Mouse (Mus musculus) heart, adult 8-10 months (tissue): ENCODE results near the gene Grin3a. TPM values are rescaled to one million over a fixed set of nuclear protein-coding genes. Genes with fewer than 3 reads are reported as not detected.
"Not testable (repeated sequence)": the region's sequence is repeated elsewhere in the genome, so short reads cannot be mapped to it uniquely, and the experiment has no call there.

Experiments
- DNase-seq: peaks from one replicate; pipeline ENCODE4 v3.0.0; 2022; ENCODE audit warnings: low spot score
- total RNA-seq, 4 experiments: library from RNA; stranded (reverse); gene quantifications; 2 replicates each; pipeline ENCODE4 v1.2.4; 2022

Grin3a gene
- total RNA-seq, 4 experiments from 2014 or later = 0.03 to 0.22 (median 0.14) TPM

DNA sequence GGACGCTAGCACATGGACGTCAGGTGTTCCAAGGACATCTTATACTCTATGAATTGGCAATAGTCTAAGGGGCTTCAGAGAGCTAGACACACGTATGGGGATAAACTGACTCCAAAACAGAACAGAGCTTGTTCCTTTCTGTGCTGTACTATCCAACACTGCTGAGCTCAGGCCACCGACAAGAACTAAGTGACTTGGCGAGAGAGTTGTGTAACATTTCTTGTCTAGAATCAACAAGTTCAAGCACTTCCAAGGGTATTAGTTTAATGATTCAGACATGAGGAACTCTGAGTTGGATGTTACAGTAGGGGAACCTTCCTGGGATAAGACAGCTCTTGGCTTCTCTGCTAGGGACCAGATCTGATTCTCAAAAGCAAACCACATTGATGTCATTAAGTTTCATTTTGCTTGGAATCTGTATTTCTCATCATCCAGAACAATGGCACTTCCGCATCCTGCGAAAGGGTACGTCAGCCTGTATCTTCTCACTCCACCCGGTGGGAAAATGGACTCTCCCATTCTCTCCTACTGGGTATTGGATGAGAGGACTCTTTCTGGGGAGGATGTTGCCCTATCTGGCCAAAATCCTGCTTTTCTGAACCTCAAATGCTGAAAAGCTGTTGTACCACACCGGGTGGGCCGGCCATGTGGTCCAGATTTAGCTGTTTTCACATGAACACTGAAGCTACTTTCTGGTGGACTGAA, 165.2 kb downstream of the Grin3a start:
- peak; percentile 12 for DNase-seq

- DNase-seq = no peak
These were observed 168.8 kb downstream of the Grin3a start for GRCm38 (mm10) chr4:49676790-49677189.

DNA sequence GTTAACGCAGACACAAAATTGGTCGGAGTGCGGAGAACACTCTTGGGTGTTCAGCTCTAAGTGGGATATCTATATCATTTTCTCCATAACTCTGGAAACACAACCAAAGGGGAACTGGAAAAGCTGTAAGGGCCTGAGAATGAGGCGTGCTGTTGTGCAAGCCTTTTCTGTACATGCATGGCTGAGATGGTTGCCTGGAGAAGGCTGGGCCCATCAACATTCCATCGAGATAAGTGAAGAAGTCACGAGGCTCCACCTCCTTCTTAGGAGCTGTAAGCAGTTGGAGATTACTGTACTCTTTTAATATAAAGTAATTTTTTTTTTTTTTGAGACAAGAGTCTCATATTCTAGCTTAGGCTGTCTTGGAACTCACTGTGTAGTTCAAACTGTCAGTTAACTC, 169.5 kb downstream of the Grin3a start:
- no peak for DNase-seq

GRCm38 (mm10) chr4:49664850-49665249, 180.7 kb downstream of the Grin3a start:
- no peak for DNase-seq

DNA sequence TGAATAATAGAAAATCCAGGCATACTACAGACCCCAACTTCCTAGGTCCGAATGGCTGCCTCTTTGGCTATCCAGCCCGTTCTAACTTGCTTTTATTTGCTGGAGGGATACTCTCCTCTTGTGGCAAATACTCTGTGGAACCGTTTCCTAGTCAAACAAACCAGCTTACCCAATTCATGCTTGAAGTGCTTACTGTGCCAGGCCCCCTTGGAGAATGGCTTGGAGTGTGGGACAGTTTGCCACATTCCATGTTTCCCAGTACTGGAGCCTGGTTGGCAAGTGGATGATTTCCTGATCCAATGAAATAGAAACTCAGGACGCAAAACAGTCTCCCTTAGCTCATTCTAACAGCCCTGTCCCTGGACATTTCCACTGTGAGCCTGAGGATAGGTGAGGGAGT, 183.3 kb downstream of the Grin3a start:
- DNase-seq = no peak

DNA sequence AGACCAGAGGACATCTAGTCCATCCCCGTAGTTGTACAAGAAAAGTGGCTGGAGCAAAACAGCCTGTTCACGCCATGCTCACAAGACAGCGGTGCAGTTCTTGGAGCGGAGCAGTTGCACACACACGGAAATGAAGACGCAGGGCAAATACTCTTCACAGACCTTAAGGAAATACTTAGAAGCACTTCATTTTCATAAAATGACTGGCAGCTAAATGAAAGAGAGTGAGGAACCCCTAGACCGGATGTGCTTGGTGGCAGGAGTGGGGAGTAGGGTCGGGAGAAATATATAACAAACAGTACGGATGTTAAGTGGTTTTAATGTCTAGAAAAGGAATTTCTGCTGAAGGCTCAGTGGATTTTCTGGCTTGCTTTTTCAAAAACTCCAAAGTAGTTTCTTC, 183.9 kb downstream of the Grin3a start:
- DNase-seq = no peak

DNA sequence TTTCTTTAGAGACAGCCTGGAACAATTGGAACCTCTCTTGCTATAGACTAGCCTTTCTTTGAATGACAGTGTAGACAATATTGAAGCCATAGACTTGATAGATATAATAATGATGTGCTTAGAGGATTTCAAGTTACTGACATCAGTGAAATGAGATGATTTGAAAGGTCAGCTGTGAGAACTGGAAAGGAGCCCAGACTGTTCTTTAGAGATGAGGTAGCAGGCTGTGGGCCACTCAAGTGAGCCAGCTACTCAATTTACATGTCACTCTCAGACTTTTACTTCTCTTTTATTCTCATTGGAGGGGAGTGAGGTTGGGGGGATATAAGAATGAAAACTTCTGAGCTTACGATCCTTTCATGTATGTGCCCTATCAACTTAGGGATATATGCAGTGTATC, 186.1 kb downstream of the Grin3a start:
- DNase-seq = no peak

DNA sequence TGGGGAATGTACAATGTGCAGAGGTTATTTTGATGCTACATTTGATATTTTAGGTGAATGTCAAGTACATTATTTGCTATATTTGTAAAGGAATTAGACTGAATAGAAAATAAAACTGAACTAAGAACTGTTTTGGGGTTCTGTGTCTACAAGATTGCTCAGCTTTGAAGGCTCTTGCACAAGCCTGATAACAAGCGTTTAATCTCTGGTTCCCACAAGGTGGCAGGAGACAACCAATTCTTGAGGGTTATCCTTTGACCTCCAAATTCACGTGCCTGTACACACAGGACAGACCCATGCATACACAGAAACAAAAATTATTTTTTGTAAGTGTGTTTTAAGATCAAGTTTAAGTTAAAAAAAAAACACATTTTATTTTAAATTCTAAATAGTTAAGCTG, 205.6 kb downstream of the Grin3a start:
- DNase-seq = no peak

DNA sequence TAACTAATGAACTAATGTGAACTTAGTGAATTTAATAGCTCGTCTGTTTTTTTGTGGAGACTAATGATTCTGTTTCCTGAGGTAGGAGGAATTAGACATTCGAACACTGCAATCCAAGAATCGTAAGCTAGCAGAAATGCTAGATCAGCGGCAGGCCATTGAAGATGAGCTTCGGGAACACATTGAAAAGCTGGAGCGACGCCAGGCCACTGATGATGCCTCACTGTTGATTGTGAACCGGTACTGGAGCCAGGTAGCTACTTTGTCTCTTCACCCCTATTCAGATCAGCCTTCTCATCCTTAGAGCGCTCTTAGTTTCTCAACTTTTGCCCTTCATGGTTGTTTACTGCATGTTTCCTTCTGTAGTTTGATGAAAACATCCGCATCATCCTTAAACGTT, 207.7 kb downstream of the Grin3a start:
- no peak for DNase-seq

- DNase-seq = no peak
These were observed 213.4 kb downstream of the Grin3a start for GRCm38 (mm10) chr4:49632139-49632481.

DNA sequence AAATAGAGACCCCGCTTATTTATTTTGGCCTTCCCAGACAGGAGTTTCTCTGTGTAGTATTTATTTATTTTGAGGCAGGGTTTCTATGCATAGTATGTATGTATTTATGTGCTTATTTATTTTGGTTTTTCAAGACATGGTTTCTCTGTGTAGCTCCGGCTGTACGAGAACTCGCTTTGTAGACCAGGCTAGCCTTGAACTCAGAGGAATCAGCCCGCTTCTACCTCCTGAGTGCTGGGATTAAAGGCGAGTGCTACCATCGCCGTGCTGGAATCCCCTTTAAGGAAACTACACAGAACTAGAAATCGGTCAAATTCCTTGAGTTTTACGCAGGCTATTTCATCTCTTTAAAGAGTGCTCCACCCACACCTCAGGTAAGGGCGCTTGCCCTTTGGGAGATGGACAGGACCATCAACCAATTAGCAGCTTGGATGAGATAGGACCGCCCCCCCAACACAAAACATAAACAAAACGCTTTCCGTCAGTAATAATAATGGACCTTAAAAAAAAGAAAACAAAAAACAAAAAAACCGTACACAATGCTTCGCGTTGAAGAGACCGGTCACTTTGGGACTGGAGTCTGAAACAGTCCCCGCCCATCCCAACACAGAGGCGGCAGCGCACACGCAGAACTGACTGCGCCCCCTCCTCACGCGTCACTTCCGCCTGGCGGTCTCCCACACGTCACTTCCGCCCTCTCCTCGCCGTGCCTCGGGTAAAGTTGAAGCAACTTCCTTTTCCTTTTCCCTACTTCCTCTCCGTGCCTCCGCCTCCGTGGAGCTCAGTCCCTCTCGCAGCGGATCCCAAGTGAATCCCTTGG, 214.0 kb downstream of the Grin3a start, which contains the start of gene Rnf20:
Rnf20 (plus strand) TSS at position 688 of the 820 bp plus-strand sequence.
- DNase-seq = peak; percentile 97

- DNase-seq = no peak
These were observed 216.6 kb downstream of the Grin3a start for GRCm38 (mm10) chr4:49628941-49629340.

GRCm38 (mm10) chr4:49626973-49627372, 218.6 kb downstream of the Grin3a start:
- DNase-seq = peak; percentile 77

- not testable (repeated sequence) for DNase-seq
These were observed 220.6 kb downstream of the Grin3a start for GRCm38 (mm10) chr4:49624969-49625368.

DNA sequence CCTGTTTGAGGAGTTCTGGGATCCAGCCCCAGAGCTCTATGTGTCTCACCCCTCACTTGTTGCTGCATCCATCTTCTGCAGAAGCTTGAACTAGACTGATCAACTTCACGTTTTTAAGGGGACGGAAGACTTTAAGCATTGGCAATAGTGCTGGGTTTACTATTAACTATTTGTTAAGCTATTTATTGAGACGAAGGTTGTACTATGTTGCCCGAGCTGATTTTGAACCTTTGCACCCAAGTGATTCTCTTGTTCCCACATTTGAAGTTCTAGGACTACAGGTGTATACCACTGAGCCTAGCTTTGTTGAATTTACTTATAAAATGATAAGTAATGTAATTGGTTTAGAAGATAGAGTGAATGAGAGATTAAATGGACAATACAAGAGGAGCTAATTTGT, 221.6 kb downstream of the Grin3a start:
- no peak for DNase-seq

DNA sequence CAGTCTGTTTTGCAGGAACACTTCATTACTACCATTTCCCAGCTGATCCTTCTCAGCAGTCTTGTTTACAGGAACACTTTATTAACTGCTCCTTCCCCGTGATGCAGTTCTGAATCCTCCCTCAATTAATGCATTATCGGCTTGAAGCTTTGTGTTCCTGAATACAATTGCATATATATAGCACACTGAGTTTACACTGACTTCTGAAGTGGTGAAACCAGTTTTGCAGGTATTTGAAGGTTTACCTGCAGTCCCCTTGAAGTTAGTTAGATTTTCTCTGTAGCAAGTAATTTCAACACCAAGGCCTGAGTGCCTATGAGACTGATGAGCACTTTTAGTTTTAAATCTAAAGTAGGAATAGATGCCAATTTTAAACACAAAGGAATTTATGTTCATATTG, 223.3 kb downstream of the Grin3a start:
- DNase-seq = no peak

- DNase-seq = not testable (repeated sequence)
These were observed 225.7 kb downstream of the Grin3a start for GRCm38 (mm10) chr4:49619861-49620260.

DNA sequence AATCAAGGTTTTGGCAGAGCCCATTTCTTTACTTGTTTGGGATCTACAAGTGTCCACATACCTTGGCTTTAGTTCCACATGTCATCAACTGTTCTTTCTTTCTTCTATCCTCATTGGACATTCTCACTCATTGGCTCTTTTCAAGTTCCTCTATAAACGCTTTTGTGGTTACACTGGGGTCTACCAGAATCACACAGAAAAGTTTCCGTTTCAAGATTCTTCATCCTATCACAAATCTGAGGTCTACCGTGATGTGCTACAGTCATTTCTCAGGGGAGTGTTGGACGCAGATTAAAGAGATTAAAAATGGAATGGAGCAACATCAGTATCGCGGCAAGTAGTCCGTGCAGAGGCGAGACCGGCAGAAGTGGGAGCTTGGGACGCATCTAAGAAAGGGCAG, 228.6 kb downstream of the Grin3a start:
- no peak for DNase-seq

Other genes with a start within 250 kb of the Grin3a start
- gene Tmem246, start 247.9 kb downstream of the Grin3a start, total RNA-seq = 10 to 100 TPM; 57.7 to 59.8 (median 58.4) TPM
- gene Rnf20, start 213.7 kb downstream of the Grin3a start, total RNA-seq = 10 to 100 TPM; 36.7 to 42.5 (median 38.9) TPM
- gene Ppp3r2, start 163.7 kb downstream of the Grin3a start, total RNA-seq = not detected